Mouse (Mus musculus) ES-E14 (cell line): ENCODE measurements around the gene Eomes.

Experiments used
- HCFC1 ChIP-seq: IDR thresholded peaks from 2 replicates; pipeline ENCODE4 v1.6.1; 2012; ENCODE audit warnings: low read length, inconsistent platforms, borderline replicate concordance; ENCODE audit not compliant: insufficient read depth
- ZC3H11A ChIP-seq: IDR thresholded peaks from 2 replicates; pipeline ENCODE4 v1.6.1; 2012; ENCODE audit warnings: low read depth, mild to moderate bottlenecking, inconsistent platforms, low read length, borderline replicate concordance

- TF ChIP-seq ZC3H11A, result no peak
- TF ChIP-seq HCFC1, result no peak
Measured at GRCm38 (mm10) chr9:118487096-118487395, 9.0 kb downstream of the Eomes start.
